Mouse (Mus musculus) midbrain, embryonic 15.5 days (tissue): ENCODE data around the gene Myo10. TPM values are rescaled to one million over a fixed set of nuclear protein-coding genes. Genes with fewer than 3 reads are reported as not detected.

Experiments
- ATAC-seq: fragments of 200-750 bp; cut with Nextera tagmentation; replicated peaks from 2 replicates; pipeline ENCODE4 v1.8.0; 2017; ENCODE audit warnings: moderate TSS enrichment
- H3K27ac ChIP-seq: fragments of 300-500 bp; sonication (generic); 2 replicates; pipeline ENCODE4 v1.5.1; 2015; ENCODE audit warnings: mild to moderate bottlenecking, inconsistent platforms
- H3K27me3 ChIP-seq: fragments of 300-500 bp; sonication (generic); replicated peaks from 2 replicates; pipeline ENCODE4 v1.6.1; 2015; ENCODE audit warnings: inconsistent platforms
- H3K36me3 ChIP-seq: fragments of 300-500 bp; sonication (generic); replicated peaks from 2 replicates; pipeline ENCODE4 v1.6.1; 2015; ENCODE audit warnings: inconsistent platforms
- H3K4me1 ChIP-seq: fragments of 300-500 bp; sonication (generic); 2 replicates; pipeline ENCODE4 v1.6.1; 2015; ENCODE audit warnings: inconsistent platforms
- H3K4me2 ChIP-seq: fragments of 300-500 bp; sonication (generic); 2 replicates; pipeline ENCODE4 v1.6.1; 2015; ENCODE audit warnings: inconsistent platforms, mild to moderate bottlenecking, moderate library complexity
- H3K4me3 ChIP-seq: fragments of 300-500 bp; sonication (generic); 2 replicates; pipeline ENCODE4 v1.5.1; 2015; ENCODE audit warnings: mild to moderate bottlenecking, inconsistent platforms
- H3K9ac ChIP-seq: fragments of 300-500 bp; sonication (generic); 2 replicates; pipeline ENCODE4 v1.6.1; 2015; ENCODE audit warnings: mild to moderate bottlenecking, inconsistent platforms
- H3K9me3 ChIP-seq: fragments of 300-500 bp; sonication (generic); 2 replicates; pipeline ENCODE4 v1.6.1; 2016; ENCODE audit warnings: inconsistent platforms
- WGBS: fragments of 180-500 bp; shearing (Covaris S2); methylation state at CpG from one replicate; pipeline ENCODE4 v1.1.7; 2015; ENCODE audit warnings: mixed read lengths; 5-methylcytosine and 5-hydroxymethylcytosine counted together
- polyA plus RNA-seq: library from polyadenylated mRNA; unstranded; fragments of >200 nt; fragmentation: Nextera tagmentation; extraction: Ambion mirVana; gene quantifications from 2 replicates; pipeline ENCODE4 v1.2.1, GENCODE M21; 2015

Gene Myo10
- polyA plus RNA-seq, 1 experiment from 2014 or later = 28.1 TPM

GRCm38 (mm10) chr15:25861900-25862299 lies 239.6 kb downstream of the Myo10 start:
- WGBS = 84% methylated on average over 7 of the region's 7 CpGs
- Histone ChIP-seq H3K9me3 (no peaks in the 10 kb centered on the region), H3K27me3 (no peaks in the 10 kb centered on the region), H3K4me2 (no peak overlapping the region), H3K4me3 (no peak overlapping the region), H3K9ac (no peak overlapping the region), H3K4me1 (no peaks in the 10 kb centered on the region), H3K27ac (no peak overlapping the region), H3K36me3 (no peaks in the 10 kb centered on the region)
- ATAC-seq = no peak

Other genes starting within 250 kb of the Myo10 start
- gene Basp1, start 208.8 kb upstream of the Myo10 start, polyA plus RNA-seq = 375 and 400 TPM in 2 replicates
- gene Retreg1, start 220.7 kb downstream of the Myo10 start, polyA plus RNA-seq = 12.5 and 12.6 TPM in 2 replicates